Mouse (Mus musculus) midbrain, embryonic 11.5 days (tissue): ENCODE data around the gene Tuba8. TPM values are rescaled to one million over a fixed set of nuclear protein-coding genes. Genes with fewer than 3 reads are reported as not detected.

Experiments used
- ATAC-seq: fragments of 200-750 bp; cut with Nextera tagmentation; 2 replicates; pipeline ENCODE4 v1.8.0; 2017; ENCODE audit warnings: moderate TSS enrichment, moderate library complexity; ENCODE audit not compliant: low FRiP score
- DNase-seq: peaks from one replicate; pipeline ENCODE4 v3.0.0; 2015; ENCODE audit warnings: low spot score; ENCODE audit errors: missing footprints
- H3K27ac ChIP-seq: fragments of 300-500 bp; sonication (generic); 2 replicates; pipeline ENCODE4 v1.5.1; 2014; ENCODE audit warnings: low read depth, low read length
- H3K27me3 ChIP-seq: fragments of 300-500 bp; sonication (generic); 2 replicates; pipeline ENCODE4 v1.6.1; 2014; ENCODE audit warnings: mild to moderate bottlenecking, low read length, moderate library complexity, mixed read lengths; ENCODE audit not compliant: control insufficient read depth, insufficient read depth
- H3K36me3 ChIP-seq: fragments of 300-500 bp; sonication (generic); 2 replicates; pipeline ENCODE4 v1.6.1; 2014; ENCODE audit warnings: mild to moderate bottlenecking, low read length, moderate library complexity, mixed read lengths; ENCODE audit not compliant: control insufficient read depth, insufficient read depth
- H3K4me1 ChIP-seq: fragments of 300-500 bp; sonication (generic); 2 replicates; pipeline ENCODE4 v1.6.1; 2014; ENCODE audit warnings: low read length; ENCODE audit not compliant: control insufficient read depth, insufficient read depth
- H3K4me2 ChIP-seq: fragments of 300-500 bp; sonication (generic); 2 replicates; pipeline ENCODE4 v1.6.1; 2014; ENCODE audit warnings: mild to moderate bottlenecking, moderate library complexity
- H3K4me3 ChIP-seq: fragments of 300-500 bp; sonication (generic); 2 replicates; pipeline ENCODE4 v1.5.1; 2014; ENCODE audit warnings: low read depth, low read length
- H3K9ac ChIP-seq: fragments of 300-500 bp; sonication (generic); 2 replicates; pipeline ENCODE4 v1.6.1; 2014; ENCODE audit warnings: low read length
- H3K9me3 ChIP-seq: fragments of 300-500 bp; sonication (generic); 2 replicates; pipeline ENCODE4 v1.6.1; 2016; ENCODE audit warnings: low read length; ENCODE audit not compliant: control insufficient read depth
- WGBS: fragments of 180-500 bp; shearing (Covaris S2); extraction: QIAGEN DNeasy Blood & Tissue Kit; methylation state at CpG from one replicate; pipeline ENCODE4 v1.1.7; 2014; 5-methylcytosine and 5-hydroxymethylcytosine counted together
- polyA plus RNA-seq: library from polyadenylated mRNA; unstranded; fragments of >200 nt; fragmentation: Nextera tagmentation; extraction: Ambion mirVana; gene quantifications from 2 replicates; pipeline ENCODE4 v1.2.1, GENCODE M21; 2014

Gene Tuba8
- polyA plus RNA-seq, 1 experiment from 2014 or later, result 0.51 TPM

DNA sequence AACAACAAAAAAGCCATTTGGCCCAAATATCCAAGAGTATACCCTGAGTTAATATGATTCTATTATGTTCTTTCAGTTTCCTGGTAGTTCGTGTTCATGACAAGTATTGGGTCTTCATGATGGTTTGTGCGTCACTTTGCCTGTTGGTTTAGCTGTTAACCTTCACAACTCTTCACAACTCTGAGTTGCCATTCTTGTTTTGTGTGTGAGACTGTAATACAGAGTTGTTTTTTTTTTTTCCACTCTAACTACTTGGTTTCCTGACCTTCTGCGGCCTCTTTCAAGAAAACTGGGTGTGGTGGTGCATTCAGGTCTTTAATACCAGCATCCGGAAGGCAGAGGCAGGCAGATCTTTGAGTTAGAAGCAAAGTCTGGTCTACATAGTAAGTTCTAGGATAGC, 27.7 kb downstream of the Tuba8 start:
- H3K36me3 ChIP-seq, result no peaks in the 10 kb centered on the region
- no peak overlapping the region for H3K4me3 ChIP-seq
- no peak overlapping the region for H3K4me2 ChIP-seq
- WGBS, result 92% methylated on average over 4 of the region's 4 CpGs
- H3K9me3 ChIP-seq, result no peaks in the 10 kb centered on the region
- ATAC-seq (no peak), DNase-seq (no peak)
- H3K27me3 ChIP-seq, result no peaks in the 10 kb centered on the region
- H3K4me1 ChIP-seq, result no peaks in the 10 kb centered on the region
- H3K9ac ChIP-seq, result no peak overlapping the region
- H3K27ac ChIP-seq, result no peak overlapping the region

DNA sequence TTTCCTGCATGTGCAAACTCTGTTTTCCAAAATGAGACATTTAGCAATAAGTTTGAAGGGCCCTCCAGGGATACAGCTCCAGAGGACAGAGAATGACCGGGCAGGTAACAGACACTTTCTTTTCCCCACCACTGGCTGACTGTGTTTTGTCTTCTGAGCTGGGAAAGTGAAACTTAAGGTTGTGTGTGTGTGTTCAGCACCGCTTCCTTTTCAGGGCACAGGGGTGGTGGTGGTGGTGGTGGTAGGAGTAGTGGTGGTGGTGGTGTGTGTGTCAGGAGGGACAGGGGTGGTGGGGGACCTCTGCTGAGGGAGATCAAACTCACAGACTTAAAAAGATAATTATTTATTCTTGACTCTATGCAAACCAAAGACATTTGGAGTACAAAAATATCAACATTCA, 31.3 kb downstream of the Tuba8 start:
- Histone ChIP-seq H3K36me3 (no peaks in the 10 kb centered on the region), H3K9ac (no peak overlapping the region), H3K27ac (no peak overlapping the region), H3K4me2 (no peak overlapping the region), H3K27me3 (no peaks in the 10 kb centered on the region; the same call in 1 of the 2 replicates), H3K4me1 (peaks cover 2% of the 10 kb centered on the region; the same call in 1 of the 2 replicates), H3K9me3 (no peaks in the 10 kb centered on the region), H3K4me3 (no peak overlapping the region)
- WGBS, result 87% methylated on average over 2 of the region's 2 CpGs
- no peak for DNase-seq
- ATAC-seq, result no peak

DNA sequence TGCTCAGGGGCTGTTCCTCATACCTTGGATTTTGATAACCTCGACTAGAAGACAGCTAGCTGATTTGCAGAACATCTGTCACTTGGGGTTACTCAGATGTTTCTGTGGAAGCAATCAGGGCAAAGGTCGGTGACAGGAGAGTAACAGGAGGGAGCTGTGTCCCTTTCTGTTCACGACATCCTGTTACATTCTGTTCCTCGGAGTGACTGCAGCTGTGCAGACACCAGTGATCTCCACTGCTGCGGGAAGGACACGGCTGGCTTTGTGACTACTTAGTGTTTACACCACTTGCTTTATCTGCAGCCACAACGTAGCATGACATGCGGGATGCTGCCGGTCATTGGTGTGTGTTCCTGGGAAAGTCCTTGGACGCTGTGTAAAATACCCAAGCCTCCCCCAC, 32.7 kb downstream of the Tuba8 start:
- Histone ChIP-seq H3K9me3 (no peaks in the 10 kb centered on the region), H3K27ac (no peak overlapping the region), H3K36me3 (no peaks in the 10 kb centered on the region), H3K4me3 (no peak overlapping the region), H3K4me1 (peaks cover 2% of the 10 kb centered on the region; the same call in 1 of the 2 replicates), H3K9ac (no peak overlapping the region), H3K4me2 (no peak overlapping the region), H3K27me3 (no peaks in the 10 kb centered on the region; the same call in 1 of the 2 replicates)
- ATAC-seq (no peak), DNase-seq (no peak)
- 70% methylated on average over 10 of the region's 10 CpGs for WGBS

DNA sequence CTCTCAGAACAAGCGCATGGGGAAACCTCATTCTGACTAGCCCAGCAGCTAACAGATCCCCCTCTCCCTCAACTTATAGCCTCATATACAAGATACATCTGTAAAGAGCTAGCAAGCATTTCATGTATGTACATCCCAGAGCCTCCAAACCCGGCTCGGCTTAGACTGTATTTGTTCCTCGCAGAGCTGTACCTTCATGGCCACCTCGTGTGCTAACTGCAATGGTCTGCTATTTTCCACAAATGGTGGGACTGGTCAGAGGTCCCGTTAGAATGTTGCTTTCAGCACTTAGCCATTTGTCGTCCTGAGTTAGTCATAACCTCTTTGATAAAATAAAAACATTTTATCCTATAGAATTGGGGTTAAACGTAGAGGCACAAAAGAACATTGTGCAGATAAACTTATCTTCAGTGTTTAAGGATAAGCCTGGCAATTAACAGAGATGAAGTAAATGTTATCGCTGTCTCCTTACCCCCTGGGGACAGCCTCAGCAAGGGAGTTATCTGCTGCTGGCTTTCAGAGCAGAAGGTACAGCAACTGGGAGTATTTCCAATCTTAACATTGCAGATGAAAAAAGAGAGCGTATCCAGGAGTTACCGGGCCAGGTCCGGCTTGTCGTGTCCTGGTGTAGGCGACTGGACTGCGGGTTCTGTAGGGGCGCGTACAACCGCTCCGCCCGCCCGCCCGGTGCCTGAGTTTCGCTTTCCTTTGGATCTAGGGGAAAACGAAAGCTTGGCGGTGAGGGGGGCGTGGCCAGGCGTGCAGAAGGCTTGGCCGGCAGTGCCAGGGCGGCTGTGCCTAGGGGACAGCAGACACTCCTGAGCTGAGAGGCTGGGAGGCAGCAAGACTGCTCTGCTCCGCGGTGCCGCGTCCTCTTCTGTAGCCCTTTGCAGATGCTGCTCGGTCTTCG, 34.9 kb downstream of the Tuba8 start, which contains the start of gene Usp18:
Usp18 (plus strand) TSS at position 780 of the 910 bp plus-strand sequence.
- H3K4me2 ChIP-seq, result peak within 1 kb of the TSS; percentile 70
- no peak within 1 kb of the TSS for H3K27ac ChIP-seq
- no peaks in the 10 kb centered on the region for H3K36me3 ChIP-seq
- 11% methylated on average over 34 of the region's 35 CpGs for WGBS
- no peaks in the 10 kb centered on the region; the same call in 1 of the 2 replicates for H3K27me3 ChIP-seq
- peak; percentile 95 for DNase-seq
- H3K9me3 ChIP-seq, result no peaks in the 10 kb centered on the region
- peak within 1 kb of the TSS; percentile 50 for H3K4me3 ChIP-seq
- H3K4me1 ChIP-seq, result peaks cover 2% of the 10 kb centered on the region; the same call in 1 of the 2 replicates
- ATAC-seq, result peak; percentile 94
- peak within 1 kb of the TSS; percentile 54 for H3K9ac ChIP-seq

DNA sequence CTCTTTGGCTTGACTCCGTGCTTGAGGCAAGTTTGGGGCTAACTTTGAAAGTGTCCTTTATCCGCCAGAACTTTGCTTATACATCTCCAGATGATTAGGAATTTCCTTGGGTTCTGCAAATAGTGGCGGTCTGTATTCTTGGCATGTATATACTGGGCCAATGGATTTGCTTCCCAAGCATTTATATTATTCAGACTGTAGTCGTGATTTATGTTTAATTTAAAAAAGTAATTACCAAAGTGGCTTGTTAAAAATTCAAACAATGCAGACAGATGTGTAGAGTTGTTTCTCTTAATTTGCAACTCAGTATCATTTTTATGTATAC, 35.5 kb downstream of the Tuba8 start:
- WGBS, result 17% methylated on average over 4 of the region's 4 CpGs
- peak; percentile 14; the same call in 1 of the 2 replicates for ATAC-seq

DNA sequence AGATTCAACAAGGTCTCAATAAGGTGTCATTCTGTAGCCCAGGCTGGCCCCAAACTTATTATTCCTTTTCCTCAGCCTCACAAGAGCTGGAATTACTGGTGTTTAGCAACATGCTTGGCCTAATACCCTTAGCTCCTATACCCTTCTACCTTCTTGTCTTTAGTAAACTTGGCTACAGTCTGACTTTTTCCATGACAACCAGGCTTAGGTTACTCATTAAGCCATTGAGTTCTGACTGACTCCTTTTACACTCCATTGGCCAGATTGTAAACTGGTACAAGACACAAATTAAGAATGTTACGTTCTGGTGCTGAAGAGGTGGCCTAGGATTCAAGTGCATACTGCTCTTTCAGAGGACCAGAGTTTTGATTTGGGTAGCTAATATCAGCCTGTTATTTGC, 39.9 kb downstream of the Tuba8 start:
- Histone ChIP-seq H3K4me2 (no peak overlapping the region), H3K36me3 (no peaks in the 10 kb centered on the region), H3K27me3 (no peaks in the 10 kb centered on the region; the same call in 1 of the 2 replicates), H3K4me3 (no peak overlapping the region), H3K27ac (no peak overlapping the region), H3K4me1 (no peaks in the 10 kb centered on the region), H3K9me3 (no peaks in the 10 kb centered on the region), H3K9ac (no peak overlapping the region)
- ATAC-seq, result no peak
- DNase-seq, result no peak
- WGBS, result 62% methylated on average over 1 of the region's 1 CpGs

More for the DNA sequence above, 35.5 kb downstream of the Tuba8 start:
- peak overlapping the region; percentile 50 for H3K4me3 ChIP-seq
- H3K36me3 ChIP-seq, result no peaks in the 10 kb centered on the region
- no peaks in the 10 kb centered on the region for H3K9me3 ChIP-seq
- no peaks in the 10 kb centered on the region; the same call in 1 of the 2 replicates for H3K27me3 ChIP-seq
- H3K4me2 ChIP-seq, result peak overlapping the region; percentile 70
- H3K4me1 ChIP-seq, result peaks cover 2% of the 10 kb centered on the region; the same call in 1 of the 2 replicates
- peak overlapping the region; percentile 54 for H3K9ac ChIP-seq
- no peak overlapping the region for H3K27ac ChIP-seq
- no peak for DNase-seq

DNA sequence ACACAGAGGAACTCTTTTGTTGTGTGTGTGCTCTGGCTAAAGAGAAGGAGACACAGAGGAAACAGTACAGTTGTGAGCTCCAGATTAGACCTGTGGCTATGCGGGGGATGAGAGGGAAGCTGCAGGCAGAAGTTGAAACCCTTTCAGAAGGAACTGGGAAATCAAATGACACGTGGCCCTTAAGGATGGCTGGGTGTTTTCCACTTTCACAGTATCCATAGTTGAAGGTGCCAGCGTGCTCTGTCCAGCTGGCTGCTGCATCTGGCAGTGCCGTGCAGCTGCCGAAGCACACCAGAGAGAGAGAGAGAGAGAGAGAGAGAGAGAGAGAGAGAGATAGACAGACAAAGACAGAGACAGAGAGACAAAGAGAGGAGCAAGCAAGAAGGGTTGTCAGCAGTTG, 40.8 kb downstream of the Tuba8 start:
- Histone ChIP-seq H3K9me3 (no peaks in the 10 kb centered on the region), H3K4me1 (no peaks in the 10 kb centered on the region), H3K36me3 (no peaks in the 10 kb centered on the region), H3K27ac (no peak overlapping the region), H3K9ac (no peak overlapping the region), H3K27me3 (no peaks in the 10 kb centered on the region; the same call in 1 of the 2 replicates), H3K4me3 (no peak overlapping the region), H3K4me2 (no peak overlapping the region)
- DNase-seq (no peak), ATAC-seq (no peak)
- 67% methylated on average over 5 of the region's 5 CpGs for WGBS

DNA sequence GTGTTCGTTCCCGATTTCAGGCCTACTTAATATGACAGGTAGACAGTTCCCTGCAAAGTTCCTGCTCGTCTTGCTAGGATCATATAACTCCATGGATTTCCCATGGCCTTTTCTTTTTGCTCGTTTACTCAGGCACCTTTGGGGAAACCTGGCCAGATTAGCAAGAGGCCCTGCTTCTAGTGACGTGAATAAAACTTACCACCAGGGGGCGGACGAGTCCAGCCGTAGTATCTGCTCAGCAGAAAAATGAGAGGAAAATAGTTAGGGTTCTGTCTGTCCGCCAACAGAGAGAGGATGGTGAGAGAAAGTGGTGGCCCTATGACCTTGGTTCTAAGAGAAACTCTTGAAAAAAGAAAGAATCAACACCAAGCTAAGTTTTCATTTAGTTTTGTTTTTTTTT, 50.1 kb downstream of the Tuba8 start:
- Histone ChIP-seq H3K9me3 (no peaks in the 10 kb centered on the region; the same call in 1 of the 2 replicates), H3K4me3 (no peak overlapping the region), H3K9ac (no peak overlapping the region), H3K4me2 (no peak overlapping the region), H3K27me3 (no peaks in the 10 kb centered on the region), H3K36me3 (no peaks in the 10 kb centered on the region), H3K4me1 (no peaks in the 10 kb centered on the region), H3K27ac (no peak overlapping the region)
- ATAC-seq (no peak), DNase-seq (peak; percentile 97)
- 41% methylated on average over 9 of the region's 9 CpGs for WGBS

DNA sequence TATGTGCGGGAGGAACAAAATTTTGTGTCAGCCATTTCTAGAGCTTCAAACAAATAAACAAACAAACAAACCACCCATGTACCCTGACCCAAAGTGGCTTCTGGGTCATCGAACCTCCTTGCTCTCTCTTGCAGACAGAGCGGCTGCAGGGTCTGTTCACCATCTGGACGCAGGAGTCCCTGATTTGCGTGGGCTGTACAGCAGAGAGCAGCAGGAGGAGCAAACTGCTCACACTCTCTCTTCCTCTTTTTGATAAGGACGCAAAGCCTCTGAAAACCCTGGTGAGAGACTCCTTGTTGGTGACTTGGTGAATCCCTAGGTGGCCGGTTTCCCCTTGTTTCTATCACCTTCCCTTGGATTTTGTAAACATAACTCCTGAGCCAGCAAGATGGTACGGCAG, 50.7 kb downstream of the Tuba8 start:
- Histone ChIP-seq H3K4me1 (no peaks in the 10 kb centered on the region), H3K36me3 (no peaks in the 10 kb centered on the region), H3K4me2 (no peak overlapping the region), H3K27ac (no peak overlapping the region), H3K9me3 (no peaks in the 10 kb centered on the region; the same call in 1 of the 2 replicates), H3K27me3 (no peaks in the 10 kb centered on the region), H3K9ac (no peak overlapping the region), H3K4me3 (no peak overlapping the region)
- ATAC-seq (no peak), DNase-seq (peak; percentile 73)
- WGBS, result 89% methylated on average over 8 of the region's 8 CpGs
